Mouse (Mus musculus) forebrain, embryonic 10.5 days (tissue): Measurements from ENCODE around the gene Ptcd2. TPM values are rescaled to one million over a fixed set of nuclear protein-coding genes. Genes with fewer than 3 reads are reported as not detected.

Experiments
- DNase-seq: peaks from one replicate; pipeline ENCODE4 v3.0.0-alpha.2; 2017; ENCODE audit warnings: low spot score; ENCODE audit errors: extremely low spot score
- H3K27ac ChIP-seq: fragments of 300-500 bp; sonication (generic); 2 replicates; pipeline ENCODE4 v1.5.1; 2016; ENCODE audit warnings: mild to moderate bottlenecking
- H3K27me3 ChIP-seq: fragments of 300-500 bp; sonication (generic); 2 replicates; pipeline ENCODE4 v1.6.1; 2016; ENCODE audit warnings: mild to moderate bottlenecking; ENCODE audit not compliant: poor library complexity, severe bottlenecking
- H3K36me3 ChIP-seq: fragments of 300-500 bp; sonication (generic); replicated peaks from 2 replicates; pipeline ENCODE4 v1.6.1; 2016; ENCODE audit warnings: mild to moderate bottlenecking, moderate library complexity
- H3K4me1 ChIP-seq: fragments of 300-500 bp; sonication (generic); 2 replicates; pipeline ENCODE4 v1.6.1; 2016
- H3K4me3 ChIP-seq: fragments of 300-500 bp; sonication (generic); 2 replicates; pipeline ENCODE4 v1.5.1; 2016; ENCODE audit warnings: mild to moderate bottlenecking, moderate library complexity
- H3K9me3 ChIP-seq: fragments of 300-500 bp; sonication (generic); 2 replicates; pipeline ENCODE4 v1.6.1; 2016; ENCODE audit warnings: mild to moderate bottlenecking, moderate library complexity
- WGBS: fragments of 180-500 bp; shearing (Covaris S2); methylation state at CpG from one replicate; pipeline ENCODE4 v1.1.7; 2016; 5-methylcytosine and 5-hydroxymethylcytosine counted together
- polyA plus RNA-seq: library from polyadenylated mRNA; unstranded; fragments of >200 nt; fragmentation: Nextera tagmentation; extraction: Ambion mirVana; gene quantifications from 2 replicates; pipeline ENCODE4 v1.2.1, GENCODE M21; 2016

Ptcd2 gene
- polyA plus RNA-seq = 54.6 and 56.4 TPM in 2 replicates

GRCm38 (mm10) chr13:99344599-99345575 is at the start of gene Ptcd2, which contains the start of gene Mrps27:
Gene Ptcd2, minus strand, starts transcription at chr13:99344705.
Gene Mrps27, plus strand, starts transcription at chr13:99344786.
- Histone ChIP-seq H3K9me3 (no peaks in the 10 kb centered on the region), H3K36me3 (peaks cover 60% of the 10 kb centered on the region), H3K4me3 (peak within 1 kb of the TSS; percentile 90), H3K4me1 (peaks cover 20% of the 10 kb centered on the region), H3K27ac (peak within 1 kb of the TSS; percentile 95), H3K27me3 (no peaks in the 10 kb centered on the region)
- WGBS = 4% methylated on average over 39 of the region's 39 CpGs
- peak; percentile 98 for DNase-seq

- no peak for DNase-seq
- Histone ChIP-seq H3K27ac (no peak overlapping the region), H3K4me3 (no peak overlapping the region), H3K36me3 (peaks cover 29% of the 10 kb centered on the region), H3K27me3 (no peaks in the 10 kb centered on the region), H3K9me3 (no peaks in the 10 kb centered on the region), H3K4me1 (peaks cover 46% of the 10 kb centered on the region)
- 86% methylated on average over 3 of the region's 3 CpGs for WGBS
Observed at GRCm38 (mm10) chr13:99393128-99393527, 48.6 kb upstream of the Ptcd2 start.

- Histone ChIP-seq H3K9me3 (no peaks in the 10 kb centered on the region), H3K36me3 (peaks cover 19% of the 10 kb centered on the region), H3K27ac (peak overlapping the region; percentile 48; the same call in 1 of the 2 replicates), H3K4me3 (no peak overlapping the region), H3K4me1 (peaks cover 31% of the 10 kb centered on the region), H3K27me3 (no peaks in the 10 kb centered on the region)
- DNase-seq = no peak
- 89% methylated on average over 3 of the region's 3 CpGs for WGBS
Observed at GRCm38 (mm10) chr13:99391417-99391816, 46.9 kb upstream of the Ptcd2 start.

GRCm38 (mm10) chr13:99387901-99388811 is 43.7 kb upstream of the Ptcd2 start:
- peaks cover 20% of the 10 kb centered on the region for H3K4me1 ChIP-seq
- H3K9me3 ChIP-seq = no peaks in the 10 kb centered on the region
- no peaks in the 10 kb centered on the region for H3K27me3 ChIP-seq
- peaks cover 31% of the 10 kb centered on the region for H3K36me3 ChIP-seq
- H3K27ac ChIP-seq = no peak overlapping the region
- WGBS = 86% methylated on average over 7 of the region's 7 CpGs
- no peak overlapping the region for H3K4me3 ChIP-seq
- no peak for DNase-seq

GRCm38 (mm10) chr13:99386341-99386740 is 41.8 kb upstream of the Ptcd2 start:
- Histone ChIP-seq H3K4me3 (no peak overlapping the region), H3K27me3 (no peaks in the 10 kb centered on the region), H3K9me3 (no peaks in the 10 kb centered on the region), H3K4me1 (peaks cover 22% of the 10 kb centered on the region), H3K36me3 (peaks cover 31% of the 10 kb centered on the region), H3K27ac (no peak overlapping the region)
- WGBS = 91% methylated on average over 7 of the region's 7 CpGs
- no peak for DNase-seq

- no peak overlapping the region for H3K4me3 ChIP-seq
- no peaks in the 10 kb centered on the region for H3K9me3 ChIP-seq
- WGBS = 92% methylated on average over 6 of the region's 6 CpGs
- no peak for DNase-seq
- no peaks in the 10 kb centered on the region for H3K27me3 ChIP-seq
- peaks cover 17% of the 10 kb centered on the region for H3K4me1 ChIP-seq
- peaks cover 35% of the 10 kb centered on the region for H3K36me3 ChIP-seq
- H3K27ac ChIP-seq = no peak overlapping the region
Observed at GRCm38 (mm10) chr13:99385911-99386310, 41.4 kb upstream of the Ptcd2 start.

GRCm38 (mm10) chr13:99384555-99385203 is 40.2 kb upstream of the Ptcd2 start:
- DNase-seq = no peak
- Histone ChIP-seq H3K4me3 (no peak overlapping the region), H3K9me3 (no peaks in the 10 kb centered on the region), H3K27me3 (no peaks in the 10 kb centered on the region), H3K27ac (no peak overlapping the region), H3K4me1 (peaks cover 17% of the 10 kb centered on the region), H3K36me3 (peaks cover 29% of the 10 kb centered on the region)
- WGBS = 48% methylated on average over 7 of the region's 7 CpGs

- Histone ChIP-seq H3K4me1 (peaks cover 17% of the 10 kb centered on the region), H3K27ac (no peak overlapping the region), H3K27me3 (no peaks in the 10 kb centered on the region), H3K36me3 (peaks cover 37% of the 10 kb centered on the region), H3K4me3 (no peak overlapping the region), H3K9me3 (no peaks in the 10 kb centered on the region)
- WGBS = 65% methylated on average over 6 of the region's 6 CpGs
- DNase-seq = no peak
Observed at GRCm38 (mm10) chr13:99382373-99382772, 37.9 kb upstream of the Ptcd2 start.

- Histone ChIP-seq H3K27ac (no peak overlapping the region), H3K4me1 (peaks cover 9% of the 10 kb centered on the region; the same call in 1 of the 2 replicates), H3K27me3 (no peaks in the 10 kb centered on the region), H3K9me3 (no peaks in the 10 kb centered on the region), H3K36me3 (peaks cover 24% of the 10 kb centered on the region), H3K4me3 (no peak overlapping the region)
- WGBS = 93% methylated on average over 1 of the region's 1 CpGs
- DNase-seq = no peak
Observed at GRCm38 (mm10) chr13:99378223-99378622, 33.7 kb upstream of the Ptcd2 start.

- H3K36me3 ChIP-seq = peaks cover 28% of the 10 kb centered on the region
- no peak for DNase-seq
- no peaks in the 10 kb centered on the region for H3K9me3 ChIP-seq
- H3K4me1 ChIP-seq = peaks cover 5% of the 10 kb centered on the region; the same call in 1 of the 2 replicates
- H3K27ac ChIP-seq = no peak overlapping the region
- no peaks in the 10 kb centered on the region for H3K27me3 ChIP-seq
- H3K4me3 ChIP-seq = no peak overlapping the region
- WGBS = 95% methylated on average over 6 of the region's 6 CpGs
Observed at GRCm38 (mm10) chr13:99377055-99377454, 32.5 kb upstream of the Ptcd2 start.

GRCm38 (mm10) chr13:99375550-99375949 is 31.0 kb upstream of the Ptcd2 start:
- Histone ChIP-seq H3K9me3 (no peaks in the 10 kb centered on the region), H3K27me3 (no peaks in the 10 kb centered on the region), H3K4me1 (peaks cover 4% of the 10 kb centered on the region; the same call in 1 of the 2 replicates), H3K27ac (no peak overlapping the region), H3K36me3 (peaks cover 31% of the 10 kb centered on the region), H3K4me3 (no peak overlapping the region)
- peak; percentile 78 for DNase-seq
- 42% methylated on average over 6 of the region's 6 CpGs for WGBS

GRCm38 (mm10) chr13:99374191-99374590 is 29.7 kb upstream of the Ptcd2 start:
- WGBS = 78% methylated on average over 4 of the region's 4 CpGs
- Histone ChIP-seq H3K4me3 (no peak overlapping the region), H3K9me3 (no peaks in the 10 kb centered on the region), H3K27me3 (no peaks in the 10 kb centered on the region), H3K27ac (no peak overlapping the region), H3K4me1 (peaks cover 4% of the 10 kb centered on the region; the same call in 1 of the 2 replicates), H3K36me3 (peaks cover 33% of the 10 kb centered on the region)
- no peak for DNase-seq
